Mouse (Mus musculus): ENCODE results near the gene Mrpl51. TPM values are rescaled to one million over a fixed set of nuclear protein-coding genes. Genes with fewer than 3 reads are reported as not detected.
A peak's percentile ranks its signal among the peaks of the same experiment; 100 is the strongest.
"Not testable (repeated sequence)": the region's sequence is repeated elsewhere in the genome, so short reads cannot be mapped to it uniquely, and the experiment has no call there.

The Mrpl51 gene
- total RNA-seq, 2 experiments from 2014 or later: 69.1 to 74.5 TPM

GRCm38 (mm10) chr6:125160558-125160853 is 31.1 kb upstream of the Mrpl51 start:
- TF ChIP-seq CTCF (IDR thresholded peaks at IDR 0.05): no peak
- H3K27ac ChIP-seq: no peak overlapping the region
- intact Hi-C loops (cut with DNase I): no loop called here
- DNase-seq (ENCODE audit: extremely low spot score in 1 of 2, low spot score in 2 of 2): no peak
- no peak overlapping the region for H3K4me3 ChIP-seq

GRCm38 (mm10) chr6:125160854-125161760 is 30.5 kb upstream of the Mrpl51 start:
- peak; percentile 50 to 54 for DNase-seq (ENCODE audit: extremely low spot score in 1 of 2, low spot score in 2 of 2)
- no peak for TF ChIP-seq CTCF (IDR thresholded peaks at IDR 0.05)
- Histone ChIP-seq H3K27ac (peak overlapping the region; percentile 45; the same call in 1 of the 2 replicates), H3K4me3 (no peak overlapping the region)
- intact Hi-C loops (cut with DNase I): loop anchor here (1.0 kb wide), 1 partner anchor 12 kb away; no protein-coding TSS in a partner anchor

GRCm38 (mm10) chr6:125161971-125162370 is 29.6 kb upstream of the Mrpl51 start:
- H3K4me3 ChIP-seq, H3K27ac ChIP-seq: not testable (repeated sequence)
- intact Hi-C loops (cut with DNase I): loop anchor here (1.0 kb wide), 2 partner anchors 13 to 109 kb away; no protein-coding TSS in a partner anchor
- peak; percentile 60 for TF ChIP-seq CTCF (IDR thresholded peaks at IDR 0.05)
- DNase-seq (ENCODE audit: extremely low spot score in 1 of 2, low spot score in 2 of 2): peak; percentile 65

- peak overlapping the region; percentile 28; the same call in 1 of the 2 replicates for H3K4me3 ChIP-seq
- peak in 1 of 2 experiments; percentile 8 for DNase-seq (ENCODE audit: extremely low spot score in 1 of 2, low spot score in 2 of 2)
- H3K27ac ChIP-seq: not testable (repeated sequence)
- intact Hi-C loops (cut with DNase I): loop anchor here (1.0 kb wide), 1 partner anchor 109 kb away; no protein-coding TSS in a partner anchor
These were observed 28.8 kb upstream of the Mrpl51 start for GRCm38 (mm10) chr6:125162615-125163305.

GRCm38 (mm10) chr6:125163801-125164657 is 27.6 kb upstream of the Mrpl51 start:
- TF ChIP-seq CTCF (IDR thresholded peaks at IDR 0.05): no peak
- intact Hi-C loops (cut with DNase I): no loop called here
- Histone ChIP-seq H3K27ac (peak overlapping the region; percentile 99), H3K4me3 (peak overlapping the region; percentile 73)
- peak in 1 of 2 experiments; percentile 44 for DNase-seq (ENCODE audit: extremely low spot score in 1 of 2, low spot score in 2 of 2)

GRCm38 (mm10) chr6:125164672-125165327 is 26.8 kb upstream of the Mrpl51 start:
- peak overlapping the region; percentile 99 for H3K27ac ChIP-seq
- peak overlapping the region; percentile 73 for H3K4me3 ChIP-seq
- intact Hi-C loops (cut with DNase I): loop anchor here (1.0 to 5.0 kb wide), 3 partner anchors 16 to 67 kb away; partner anchors contain the start of genes Chd4 and Vamp1
- TF ChIP-seq CTCF (IDR thresholded peaks at IDR 0.05): no peak
- peak; percentile 58 to 62 for DNase-seq (ENCODE audit: extremely low spot score in 1 of 2, low spot score in 2 of 2)

- intact Hi-C loops (cut with DNase I): loop anchor here (1.0 to 5.0 kb wide), 3 partner anchors 17 to 68 kb away; partner anchors contain the start of genes Chd4 and Vamp1
These were observed 26.2 kb upstream of the Mrpl51 start for GRCm38 (mm10) chr6:125165328-125165891.

GRCm38 (mm10) chr6:125166051-125166751 is 25.4 kb upstream of the Mrpl51 start, which contains the start of gene Gapdh:
Gene Gapdh, minus strand, starts transcription at chr6:125166467.
- DNase-seq (ENCODE audit: extremely low spot score in 1 of 2, low spot score in 2 of 2): peak in 1 of 2 experiments; percentile 32
- intact Hi-C loops (cut with DNase I): loop anchor here (2.0 to 5.0 kb wide), 2 partner anchors 25 to 69 kb away; partner anchors contain the start of genes Chd4, Mrpl51 and Ncapd2
- no peak for TF ChIP-seq CTCF (IDR thresholded peaks at IDR 0.05)
- Histone ChIP-seq H3K27ac (peak within 1 kb of the TSS; percentile 99), H3K4me3 (peak within 1 kb of the TSS; percentile 73)

More at GRCm38 (mm10) chr6:125165328-125165891, 26.2 kb upstream of the Mrpl51 start:
- peak overlapping the region; percentile 73 for H3K4me3 ChIP-seq
- peak overlapping the region; percentile 99 for H3K27ac ChIP-seq
- DNase-seq (ENCODE audit: extremely low spot score in 1 of 2, low spot score in 2 of 2): peak; percentile 96 to 97
- TF ChIP-seq CTCF (IDR thresholded peaks at IDR 0.05): no peak

GRCm38 (mm10) chr6:125166861-125167650 is 24.5 kb upstream of the Mrpl51 start:
- peak; percentile 43 to 54 for DNase-seq (ENCODE audit: extremely low spot score in 1 of 2, low spot score in 2 of 2)
- peak overlapping the region; percentile 73 for H3K4me3 ChIP-seq
- no peak for TF ChIP-seq CTCF (IDR thresholded peaks at IDR 0.05)
- intact Hi-C loops (cut with DNase I): loop anchor here (2.0 to 5.0 kb wide), 2 partner anchors 24 to 70 kb away; partner anchors contain the start of genes Chd4, Mrpl51 and Ncapd2
- peak overlapping the region; percentile 99 for H3K27ac ChIP-seq
